26 mouse cellular contexts compared by ENCODE assay signal in the genomic region with DNA sequence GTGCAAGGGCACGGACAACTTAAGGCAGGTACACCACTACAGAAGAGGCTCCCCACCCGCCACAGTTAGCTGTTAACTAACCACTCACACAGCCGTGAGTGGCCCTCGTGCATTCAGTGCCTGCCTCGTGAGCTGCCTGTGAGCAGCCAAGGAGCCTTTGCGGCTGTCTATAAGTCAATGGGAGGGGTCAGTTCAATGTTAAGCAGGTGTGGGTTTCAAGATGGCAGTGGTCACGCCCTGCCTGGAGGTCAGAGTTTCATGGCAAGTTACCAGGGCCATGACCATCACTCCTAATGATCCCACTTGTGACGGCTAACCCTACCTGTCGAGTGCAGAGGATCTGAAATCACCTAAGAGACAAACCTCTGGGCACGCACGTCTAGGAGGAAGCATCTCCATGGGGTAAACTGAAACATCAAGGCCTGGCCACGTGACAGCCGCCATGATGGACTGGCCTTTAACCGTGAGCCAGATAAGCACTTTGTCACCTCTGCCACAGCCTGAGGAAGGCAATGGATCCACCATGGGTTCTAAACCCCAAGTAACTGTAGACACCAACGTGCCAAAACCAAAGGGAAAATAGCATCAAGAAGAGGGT. TPM values are rescaled to one million over a fixed set of nuclear protein-coding genes. Genes with fewer than 3 reads are reported as not detected.
DNase-seq lines count a peak whose midpoint lies in the region; ATAC-seq and TF ChIP-seq lines count a peak whose summit lies in the region.
"Had no signal": no experiment of that assay in that cellular context is flagged by ENCODE, and none has a peak within 500 bp of the region (broad histone marks: within the 10 kb centered on the region; RNA-seq: fewer than 3 reads in every experiment).

No protein-coding gene starts in this region.

- no peaks in the 10 kb centered on the region for H3K27me3 ChIP-seq in forebrain, embryonic 12.5 days
- H3K27me3 ChIP-seq in forebrain, embryonic 13.5 days = no peaks in the 10 kb centered on the region
- no peaks in the 10 kb centered on the region for H3K27me3 ChIP-seq in liver, embryonic 15.5 days
- no peaks in the 10 kb centered on the region for H3K27me3 ChIP-seq in liver, postnatal 0 days (ENCODE audit: insufficient read depth, low read length)
- no peaks in the 10 kb centered on the region for H3K27me3 ChIP-seq in spleen, adult 2 months (ENCODE audit: control insufficient read depth, insufficient read depth, low read length)
- no peaks in the 10 kb centered on the region for H3K27me3 ChIP-seq in heart, adult 2 months (ENCODE audit: control insufficient read depth, insufficient read depth, low read length)
- H3K27me3 ChIP-seq: embryonic facial prominence, embryonic 12.5 days; limb, embryonic 15.5 days; neural tube, embryonic 12.5 days had no signal

- intact Hi-C loops in heart, adult 2 months (cut with DNase I) = no loop called here

- TF ChIP-seq POLR2A in spleen, adult 2 months (IDR thresholded peaks at IDR 0.05; ENCODE audit: low read depth, low read length) = no peak
- TF ChIP-seq POLR2A in heart, adult 2 months (IDR thresholded peaks at IDR 0.05; ENCODE audit: insufficient read depth, low read depth, low read length) = no peak

- no peak overlapping the region for H3K9ac ChIP-seq in forebrain, embryonic 12.5 days
- no peak overlapping the region for H3K9ac ChIP-seq in forebrain, embryonic 13.5 days
- H3K9ac ChIP-seq in liver, embryonic 15.5 days = no peak overlapping the region
- H3K9ac ChIP-seq in liver, postnatal 0 days (replicated peaks) = no peak overlapping the region
- no peak overlapping the region for H3K9ac ChIP-seq in heart, adult 2 months (ENCODE audit: low read depth, low read length)
- H3K9ac ChIP-seq: embryonic facial prominence, embryonic 12.5 days; limb, embryonic 15.5 days; lung, embryonic 14.5 days had no signal

- H3K9me3 ChIP-seq in forebrain, embryonic 12.5 days = no peaks in the 10 kb centered on the region
- H3K9me3 ChIP-seq in forebrain, embryonic 13.5 days (replicated peaks) = no peaks in the 10 kb centered on the region
- no peaks in the 10 kb centered on the region for H3K9me3 ChIP-seq in liver, embryonic 15.5 days (replicated peaks)
- no peaks in the 10 kb centered on the region for H3K9me3 ChIP-seq in liver, postnatal 0 days (ENCODE audit: low read length)
- H3K9me3 ChIP-seq: embryonic facial prominence, embryonic 12.5 days; limb, embryonic 15.5 days had no signal

- no peaks in the 10 kb centered on the region for H3K79me2 ChIP-seq in heart, adult 2 months (replicated peaks; ENCODE audit: control insufficient read depth, insufficient read depth, low read length)

- no peak overlapping the region for H3K4me3 ChIP-seq in forebrain, embryonic 12.5 days (replicated peaks)
- H3K4me3 ChIP-seq in forebrain, embryonic 13.5 days = no peak overlapping the region
- H3K4me3 ChIP-seq in liver, embryonic 15.5 days (replicated peaks) = no peak overlapping the region
- no peak overlapping the region for H3K4me3 ChIP-seq in liver, postnatal 0 days (ENCODE audit: low read depth, low read length)
- no peak overlapping the region for H3K4me3 ChIP-seq in spleen, adult 2 months (ENCODE audit: extremely low read depth, insufficient read depth, insufficient read length)
- H3K4me3 ChIP-seq in heart, adult 2 months = no peak overlapping the region
- H3K4me3 ChIP-seq: embryonic facial prominence, embryonic 12.5 days; erythroblast, embryonic 14.5 days; limb, embryonic 15.5 days; neural tube, embryonic 12.5 days had no signal

- no peak overlapping the region for H3K4me2 ChIP-seq in forebrain, embryonic 12.5 days
- no peak overlapping the region for H3K4me2 ChIP-seq in forebrain, embryonic 13.5 days
- H3K4me2 ChIP-seq in liver, embryonic 15.5 days = no peak overlapping the region
- H3K4me2 ChIP-seq in liver, postnatal 0 days (ENCODE audit: low read depth, low read length) = no peak overlapping the region
- H3K4me2 ChIP-seq: embryonic facial prominence, embryonic 12.5 days; limb, embryonic 15.5 days; lung, embryonic 14.5 days had no signal

- TF ChIP-seq EP300 in liver, postnatal 0 days (IDR thresholded peaks at IDR 0.05; ENCODE audit: low read depth) = no peak
- TF ChIP-seq EP300 in heart, adult 2 months (IDR thresholded peaks at IDR 0.05; ENCODE audit: insufficient read depth, low read depth, low read length) = no peak

- peak overlapping the region; percentile 77; the same call in 1 of the 2 replicates for H3K27ac ChIP-seq in forebrain, embryonic 12.5 days
- no peak overlapping the region for H3K27ac ChIP-seq in forebrain, embryonic 13.5 days
- H3K27ac ChIP-seq in liver, embryonic 15.5 days (replicated peaks) = peak overlapping the region; percentile 16; the same call in 1 of the 2 replicates
- no peak overlapping the region for H3K27ac ChIP-seq in liver, postnatal 0 days (ENCODE audit: low read depth)
- peak overlapping the region; percentile 30 for H3K27ac ChIP-seq in spleen, adult 2 months (ENCODE audit: insufficient read depth, low read length)
- no peak overlapping the region for H3K27ac ChIP-seq in heart, adult 2 months
- H3K27ac ChIP-seq: embryonic facial prominence, embryonic 12.5 days had no signal

- 91% methylated on average over 15 of the region's 15 CpGs for WGBS in forebrain, embryonic 12.5 days
- WGBS in forebrain, embryonic 13.5 days = 93% methylated on average over 15 of the region's 15 CpGs
- 80% methylated on average over 15 of the region's 15 CpGs for WGBS in liver, embryonic 15.5 days (ENCODE audit: insufficient replicate concordance)
- WGBS in liver, postnatal 0 days (ENCODE audit: insufficient replicate concordance) = 88% methylated on average over 15 of the region's 15 CpGs
- WGBS in spleen, adult 2 months = 82% methylated on average over 15 of the region's 15 CpGs
- 96% methylated on average over 15 of the region's 15 CpGs for WGBS in heart, adult 2 months

- H3K36me3 ChIP-seq in forebrain, embryonic 12.5 days (replicated peaks) = peaks cover 52% of the 10 kb centered on the region
- peaks cover 58% of the 10 kb centered on the region for H3K36me3 ChIP-seq in forebrain, embryonic 13.5 days (ENCODE audit: poor library complexity, severe bottlenecking)
- H3K36me3 ChIP-seq in liver, embryonic 15.5 days (replicated peaks) = peaks cover 71% of the 10 kb centered on the region
- peaks cover 4% of the 10 kb centered on the region; the same call in 1 of the 2 replicates for H3K36me3 ChIP-seq in liver, postnatal 0 days (replicated peaks; ENCODE audit: insufficient read depth, low read length)
- no peaks in the 10 kb centered on the region for H3K36me3 ChIP-seq in spleen, adult 2 months (ENCODE audit: control insufficient read depth, insufficient read depth, low read length)
- no peaks in the 10 kb centered on the region for H3K36me3 ChIP-seq in heart, adult 2 months (ENCODE audit: control insufficient read depth, insufficient read depth, low read length)
- H3K36me3 ChIP-seq: limb, embryonic 15.5 days had no signal

- ATAC-seq in forebrain, embryonic 12.5 days (ENCODE audit: low FRiP score) = no peak
- ATAC-seq in forebrain, embryonic 13.5 days = no peak
- ATAC-seq in liver, embryonic 15.5 days (ENCODE audit: insufficient read depth) = no peak
- no peak for ATAC-seq in liver, postnatal 0 days

- no peak for TF ChIP-seq CTCF in liver, postnatal 0 days (IDR thresholded peaks at IDR 0.05; ENCODE audit: low read depth)
- no peak for TF ChIP-seq CTCF in spleen, adult 2 months (IDR thresholded peaks at IDR 0.05; ENCODE audit: extremely low read depth, insufficient read depth, insufficient read length, insufficient replicate concordance)
- no peak for TF ChIP-seq CTCF in heart, adult 2 months (IDR thresholded peaks at IDR 0.05)

- peaks cover 40% of the 10 kb centered on the region for H3K4me1 ChIP-seq in forebrain, embryonic 12.5 days
- H3K4me1 ChIP-seq in forebrain, embryonic 13.5 days = peaks cover 37% of the 10 kb centered on the region
- peaks cover 37% of the 10 kb centered on the region for H3K4me1 ChIP-seq in liver, embryonic 15.5 days (replicated peaks)
- peaks cover 9% of the 10 kb centered on the region for H3K4me1 ChIP-seq in liver, postnatal 0 days (ENCODE audit: insufficient read depth)
- H3K4me1 ChIP-seq in spleen, adult 2 months (ENCODE audit: control insufficient read depth, insufficient read depth, insufficient read length) = peaks cover 16% of the 10 kb centered on the region
- H3K4me1 ChIP-seq in heart, adult 2 months (ENCODE audit: control insufficient read depth, insufficient read depth, low read length) = peaks cover 6% of the 10 kb centered on the region

- no peak for DNase-seq in liver, postnatal 0 days
- no peak for DNase-seq in spleen, adult 2 months (ENCODE audit: low read depth in 1 of 2, low spot score in 2 of 2)
- DNase-seq in spleen, postnatal 14 days (ENCODE audit: low spot score in 2 of 2) = no peak
- DNase-seq in heart, adult 2 months = no peak
- DNase-seq: adrenal gland, postnatal 10 days; cerebellum, adult 9-11 months; gastrocnemius, postnatal 10 days; heart, postnatal 36 days; kidney, adult 11 months; kidney, postnatal 10 days; lung, embryonic 14.5 days; right cerebral cortex, postnatal 4 days had no signal

RNA-seq across cellular contexts. Expression of gene Golm1, which starts 19.8 kb away (rescaled TPM):
- 109 and 114 TPM in 2 replicates for polyA plus RNA-seq in forebrain, embryonic 12.5 days (2016; fragmentation: Nextera tagmentation; extraction: Ambion mirVana)
- polyA plus RNA-seq in forebrain, embryonic 13.5 days (2015; fragmentation: Nextera tagmentation; extraction: Ambion mirVana) = 76.4 and 80.6 TPM in 2 replicates
- polyA plus RNA-seq in liver, embryonic 15.5 days (2015; fragmentation: Nextera tagmentation; extraction: Ambion mirVana) = 39.8 and 41.9 TPM in 2 replicates
- 10.3 and 13.0 TPM in 2 replicates for polyA plus RNA-seq in liver, postnatal 0 days (2015; fragmentation: Nextera tagmentation; extraction: Ambion mirVana)
- polyA plus RNA-seq in spleen, adult 2 months (2012; rRNA removed) = 6.1 and 6.6 TPM in 2 replicates
- total RNA-seq in heart, adult 2 months (2021) = 10 to 100 TPM; 11.4 to 16.2 TPM
- polyA plus RNA-seq in heart, adult 2 months (2012; rRNA removed) = 6.5 and 8.8 TPM in 2 replicates

RNA-seq across cellular contexts. Expression of gene 4921517D22Rik, which starts 38.1 kb away (rescaled TPM):
- not detected in 2 replicates for polyA plus RNA-seq in forebrain, embryonic 12.5 days (2016; fragmentation: Nextera tagmentation; extraction: Ambion mirVana)
- not detected in 2 replicates for polyA plus RNA-seq in forebrain, embryonic 13.5 days (2015; fragmentation: Nextera tagmentation; extraction: Ambion mirVana)
- not detected in 2 replicates for polyA plus RNA-seq in liver, embryonic 15.5 days (2015; fragmentation: Nextera tagmentation; extraction: Ambion mirVana)
- not detected in 2 replicates for polyA plus RNA-seq in liver, postnatal 0 days (2015; fragmentation: Nextera tagmentation; extraction: Ambion mirVana)
- polyA plus RNA-seq in spleen, adult 2 months (2012; rRNA removed) = not detected in 2 replicates
- total RNA-seq in heart, adult 2 months (2021) = not detected
- not detected in 2 replicates for polyA plus RNA-seq in heart, adult 2 months (2012; rRNA removed)
- total RNA-seq: adrenal gland, postnatal 10 days; gastrocnemius, postnatal 10 days; heart, postnatal 36 days; layer of hippocampus, adult 18-20 months; left cerebral cortex, adult 18-20 months; left cerebral cortex, postnatal 36 days had no signal
- polyA plus RNA-seq: cortical plate, adult 2 months; embryonic facial prominence, embryonic 12.5 days; erythroblast, embryonic 14.5 days; frontal cortex, adult 2 months; heart, embryonic 14.5 days; limb, embryonic 15.5 days; lung, embryonic 14.5 days; neural tube, embryonic 12.5 days had no signal

RNA-seq across cellular contexts. Expression of gene Spata31d1a, which starts 54.3 kb away (rescaled TPM):
- polyA plus RNA-seq in forebrain, embryonic 12.5 days (2016; fragmentation: Nextera tagmentation; extraction: Ambion mirVana) = 0.17 and 0.28 TPM in 2 replicates
- 0.05 TPM in 1 of 2 replicates, not detected in the other for polyA plus RNA-seq in forebrain, embryonic 13.5 days (2015; fragmentation: Nextera tagmentation; extraction: Ambion mirVana)
- polyA plus RNA-seq in liver, embryonic 15.5 days (2015; fragmentation: Nextera tagmentation; extraction: Ambion mirVana) = not detected in 2 replicates
- 0.02 and 0.15 TPM in 2 replicates for polyA plus RNA-seq in liver, postnatal 0 days (2015; fragmentation: Nextera tagmentation; extraction: Ambion mirVana)
- polyA plus RNA-seq in spleen, adult 2 months (2012; rRNA removed) = not detected in 2 replicates
- total RNA-seq in heart, adult 2 months (2021) = not detected
- polyA plus RNA-seq in heart, adult 2 months (2012; rRNA removed) = 0.09 and 0.14 TPM in 2 replicates
- total RNA-seq: adrenal gland, postnatal 10 days; gastrocnemius, postnatal 10 days; heart, postnatal 36 days had no signal
- polyA plus RNA-seq: activated CD4-positive, CD25-positive, alpha-beta regulatory T cell, adult 4 months; embryonic facial prominence, embryonic 12.5 days; erythroblast, embryonic 14.5 days; heart, embryonic 14.5 days; limb, embryonic 15.5 days; lung, embryonic 14.5 days; neural tube, embryonic 12.5 days had no signal

RNA-seq across cellular contexts. Expression of gene Spata31d1b, which starts 56.3 kb away (rescaled TPM):
- polyA plus RNA-seq in forebrain, embryonic 12.5 days (2016; fragmentation: Nextera tagmentation; extraction: Ambion mirVana) = not detected in 2 replicates
- polyA plus RNA-seq in forebrain, embryonic 13.5 days (2015; fragmentation: Nextera tagmentation; extraction: Ambion mirVana) = not detected in 2 replicates
- 0.02 TPM in 1 of 2 replicates, not detected in the other for polyA plus RNA-seq in liver, embryonic 15.5 days (2015; fragmentation: Nextera tagmentation; extraction: Ambion mirVana)
- polyA plus RNA-seq in liver, postnatal 0 days (2015; fragmentation: Nextera tagmentation; extraction: Ambion mirVana) = not detected in 2 replicates
- polyA plus RNA-seq in spleen, adult 2 months (2012; rRNA removed) = not detected in 2 replicates
- not detected for total RNA-seq in heart, adult 2 months (2021)
- 0.03 and 0.04 TPM in 2 replicates for polyA plus RNA-seq in heart, adult 2 months (2012; rRNA removed)
- total RNA-seq: adrenal gland, postnatal 10 days; gastrocnemius, postnatal 10 days; heart, postnatal 36 days; layer of hippocampus, adult 18-20 months; left cerebral cortex, postnatal 36 days had no signal
- polyA plus RNA-seq: activated CD4-positive, CD25-positive, alpha-beta regulatory T cell, adult 4 months; embryonic facial prominence, embryonic 12.5 days; erythroblast, embryonic 14.5 days; frontal cortex, adult 2 months; heart, embryonic 14.5 days; limb, embryonic 15.5 days; lung, embryonic 14.5 days; neural tube, embryonic 12.5 days had no signal

Comparison
In these comparisons a context has a peak if more than half of its experiments do, and no peak if none do; other contexts are left out.
1. H3K27ac ChIP-seq: peak in forebrain, embryonic 12.5 days (single experiment), liver, embryonic 15.5 days (single experiment) and spleen, adult 2 months (single experiment); none in forebrain, embryonic 13.5 days (single experiment), liver, postnatal 0 days (single experiment) and heart, adult 2 months (single experiment).